Mouse (Mus musculus): Measurements from ENCODE around the gene Nsun5. TPM values are rescaled to one million over a fixed set of nuclear protein-coding genes. Genes with fewer than 3 reads are reported as not detected.
"Not testable (repeated sequence)": the region's sequence is repeated elsewhere in the genome, so short reads cannot be mapped to it uniquely, and the experiment has no call there.

Nsun5 gene
- polyA plus RNA-seq, 1 experiment from 2014 or later, result 30.7 TPM

GRCm38 (mm10) chr5:135363540-135363939 is 6.2 kb upstream of the Nsun5 start:
- H3K4me3 ChIP-seq (ENCODE audit: low read length), result no peak overlapping the region
- ATAC-seq, result no peak

GRCm38 (mm10) chr5:135367841-135368240 is 1.9 kb upstream of the Nsun5 start:
- no peak for ATAC-seq
- Histone ChIP-seq H3K4me1 (ENCODE audit: control insufficient read depth, insufficient read depth, low read depth, low read length) (peaks cover 13% of the 10 kb centered on the region), H3K9ac (ENCODE audit: low read depth, low read length) (no peak overlapping the region), H3K4me2 (ENCODE audit: low read length) (no peak overlapping the region), H3K27me3 (replicated peaks; ENCODE audit: control insufficient read depth, insufficient read depth, low read length) (no peaks in the 10 kb centered on the region), H3K9me3 (ENCODE audit: control insufficient read depth, low read length) (no peaks in the 10 kb centered on the region), H3K4me3 (ENCODE audit: low read length) (no peak overlapping the region), H3K36me3 (ENCODE audit: control insufficient read depth, insufficient read depth, low read length) (0 out of 2 replicates have a peak, but pooled peaks cover 8% of the 10 kb centered on the region), H3K27ac (ENCODE audit: low read depth, low read length) (no peak overlapping the region)
- WGBS, result 53% methylated on average over 6 of the region's 6 CpGs

More at GRCm38 (mm10) chr5:135363540-135363939, 6.2 kb upstream of the Nsun5 start:
- 33% methylated on average over 12 of the region's 12 CpGs for WGBS
- H3K27ac ChIP-seq (ENCODE audit: low read depth, low read length), result no peak overlapping the region
- H3K36me3 ChIP-seq (ENCODE audit: control insufficient read depth, insufficient read depth, low read length), result no peaks in the 10 kb centered on the region
- no peaks in the 10 kb centered on the region for H3K27me3 ChIP-seq (replicated peaks; ENCODE audit: control insufficient read depth, insufficient read depth, low read length)
- no peaks in the 10 kb centered on the region for H3K9me3 ChIP-seq (ENCODE audit: control insufficient read depth, low read length)
- H3K4me2 ChIP-seq (ENCODE audit: low read length), result no peak overlapping the region
- no peaks in the 10 kb centered on the region for H3K4me1 ChIP-seq (ENCODE audit: control insufficient read depth, insufficient read depth, low read depth, low read length)
- H3K9ac ChIP-seq (ENCODE audit: low read depth, low read length), result no peak overlapping the region

GRCm38 (mm10) chr5:135368312-135368711 is 1.4 kb upstream of the Nsun5 start:
- Histone ChIP-seq H3K4me1 (ENCODE audit: control insufficient read depth, insufficient read depth, low read depth, low read length) (peaks cover 13% of the 10 kb centered on the region), H3K36me3 (ENCODE audit: control insufficient read depth, insufficient read depth, low read length) (peaks cover 11% of the 10 kb centered on the region; the same call in 1 of the 2 replicates), H3K27ac (ENCODE audit: low read depth, low read length) (no peak overlapping the region), H3K9me3 (ENCODE audit: control insufficient read depth, low read length) (no peaks in the 10 kb centered on the region), H3K27me3 (replicated peaks; ENCODE audit: control insufficient read depth, insufficient read depth, low read length) (no peaks in the 10 kb centered on the region), H3K4me2 (ENCODE audit: low read length) (no peak overlapping the region), H3K4me3 (ENCODE audit: low read length) (no peak overlapping the region), H3K9ac (ENCODE audit: low read depth, low read length) (no peak overlapping the region)
- no peak for ATAC-seq
- 82% methylated on average over 6 of the region's 6 CpGs for WGBS

DNA sequence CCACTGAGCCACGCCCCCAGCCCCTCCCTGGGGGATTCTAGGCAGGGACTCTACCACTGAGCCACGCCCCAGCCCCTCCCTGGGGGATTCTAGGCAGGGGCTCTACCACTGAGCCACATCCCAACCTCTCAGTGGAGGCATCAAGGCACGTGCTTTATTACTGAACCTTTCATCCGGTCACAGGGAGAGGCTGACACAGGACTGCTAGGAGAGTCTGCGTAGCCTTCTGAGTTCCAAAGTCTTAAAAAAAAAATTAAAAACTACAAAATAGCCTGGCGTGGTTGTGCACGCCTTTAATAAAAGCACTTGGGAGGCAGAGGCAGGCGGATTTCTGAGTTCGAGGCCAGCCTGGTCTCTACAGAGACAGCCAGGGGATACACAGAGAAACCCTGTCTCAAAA is 557 bp upstream of the Nsun5 start:
- H3K4me3 ChIP-seq (ENCODE audit: low read length), result peak overlapping the region; percentile 80
- 60% methylated on average over 9 of the region's 9 CpGs for WGBS
- not testable (repeated sequence) for ATAC-seq; H3K27ac ChIP-seq (ENCODE audit: low read depth, low read length); H3K27me3 ChIP-seq (replicated peaks; ENCODE audit: control insufficient read depth, insufficient read depth, low read length); H3K9me3 ChIP-seq (ENCODE audit: control insufficient read depth, low read length)
- H3K9ac ChIP-seq (ENCODE audit: low read depth, low read length), result peak overlapping the region; percentile 86; the same call in 1 of the 2 replicates
- H3K4me1 ChIP-seq (ENCODE audit: control insufficient read depth, insufficient read depth, low read depth, low read length), result peaks cover 13% of the 10 kb centered on the region
- H3K4me2 ChIP-seq (ENCODE audit: low read length), result peak overlapping the region; percentile 80
- peaks cover 16% of the 10 kb centered on the region; the same call in 1 of the 2 replicates for H3K36me3 ChIP-seq (ENCODE audit: control insufficient read depth, insufficient read depth, low read length)

- 94% methylated on average over 13 of the region's 13 CpGs for WGBS
- Histone ChIP-seq H3K4me3 (ENCODE audit: low read length) (no peak overlapping the region), H3K27me3 (replicated peaks; ENCODE audit: control insufficient read depth, insufficient read depth, low read length) (no peaks in the 10 kb centered on the region), H3K4me2 (ENCODE audit: low read length) (no peak overlapping the region), H3K9me3 (ENCODE audit: control insufficient read depth, low read length) (no peaks in the 10 kb centered on the region), H3K36me3 (ENCODE audit: control insufficient read depth, insufficient read depth, low read length) (peaks cover 31% of the 10 kb centered on the region), H3K9ac (ENCODE audit: low read depth, low read length) (no peak overlapping the region), H3K4me1 (ENCODE audit: control insufficient read depth, insufficient read depth, low read depth, low read length) (peaks cover 13% of the 10 kb centered on the region), H3K27ac (ENCODE audit: low read depth, low read length) (no peak overlapping the region)
- ATAC-seq, result no peak
These were observed 1.4 kb downstream of the Nsun5 start for GRCm38 (mm10) chr5:135371195-135371594.

- Histone ChIP-seq H3K4me3 (ENCODE audit: low read length) (no peak overlapping the region), H3K36me3 (ENCODE audit: control insufficient read depth, insufficient read depth, low read length) (peaks cover 47% of the 10 kb centered on the region), H3K27ac (ENCODE audit: low read depth, low read length) (no peak overlapping the region), H3K4me2 (ENCODE audit: low read length) (no peak overlapping the region), H3K27me3 (replicated peaks; ENCODE audit: control insufficient read depth, insufficient read depth, low read length) (no peaks in the 10 kb centered on the region), H3K9ac (ENCODE audit: low read depth, low read length) (no peak overlapping the region), H3K9me3 (ENCODE audit: control insufficient read depth, low read length) (no peaks in the 10 kb centered on the region), H3K4me1 (ENCODE audit: control insufficient read depth, insufficient read depth, low read depth, low read length) (peaks cover 13% of the 10 kb centered on the region)
- WGBS, result 96% methylated on average over 5 of the region's 5 CpGs
- no peak for ATAC-seq
These were observed 3.8 kb downstream of the Nsun5 start for GRCm38 (mm10) chr5:135373601-135374000.

DNA sequence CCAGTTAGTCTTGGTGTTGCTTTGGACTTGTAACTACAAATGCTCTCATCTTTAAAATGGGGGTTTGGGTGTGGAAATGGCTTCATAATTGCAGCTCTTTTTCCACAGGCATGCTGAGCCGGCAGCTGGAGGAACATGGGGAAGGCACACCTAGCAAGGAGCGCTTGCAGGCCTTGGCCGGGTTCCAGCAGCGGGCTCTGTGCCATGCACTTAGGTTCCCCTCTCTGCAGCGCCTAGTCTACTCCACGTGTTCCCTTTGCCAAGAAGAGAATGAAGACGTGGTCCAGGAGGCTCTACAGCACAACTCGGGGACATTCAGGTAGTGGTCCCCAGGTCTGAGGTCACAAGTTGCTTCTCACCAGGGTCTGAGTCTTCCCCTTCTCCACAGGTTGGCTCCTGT is 5.4 kb downstream of the Nsun5 start:
- Histone ChIP-seq H3K4me1 (ENCODE audit: control insufficient read depth, insufficient read depth, low read depth, low read length) (peaks cover 7% of the 10 kb centered on the region), H3K4me2 (ENCODE audit: low read length) (no peak overlapping the region), H3K9me3 (ENCODE audit: control insufficient read depth, low read length) (no peaks in the 10 kb centered on the region), H3K9ac (ENCODE audit: low read depth, low read length) (no peak overlapping the region), H3K27me3 (replicated peaks; ENCODE audit: control insufficient read depth, insufficient read depth, low read length) (no peaks in the 10 kb centered on the region), H3K36me3 (ENCODE audit: control insufficient read depth, insufficient read depth, low read length) (peaks cover 58% of the 10 kb centered on the region), H3K27ac (ENCODE audit: low read depth, low read length) (0 out of 2 replicates have a peak overlapping the region, but pooled peaks have one; percentile 20), H3K4me3 (ENCODE audit: low read length) (no peak overlapping the region)
- WGBS, result 66% methylated on average over 8 of the region's 8 CpGs
- ATAC-seq, result no peak

- Histone ChIP-seq H3K27ac (ENCODE audit: low read depth, low read length) (no peak overlapping the region), H3K9me3 (ENCODE audit: control insufficient read depth, low read length) (no peaks in the 10 kb centered on the region), H3K4me2 (ENCODE audit: low read length) (no peak overlapping the region), H3K36me3 (ENCODE audit: control insufficient read depth, insufficient read depth, low read length) (peaks cover 70% of the 10 kb centered on the region), H3K27me3 (replicated peaks; ENCODE audit: control insufficient read depth, insufficient read depth, low read length) (no peaks in the 10 kb centered on the region), H3K4me3 (ENCODE audit: low read length) (no peak overlapping the region), H3K4me1 (ENCODE audit: control insufficient read depth, insufficient read depth, low read depth, low read length) (no peaks in the 10 kb centered on the region), H3K9ac (ENCODE audit: low read depth, low read length) (no peak overlapping the region)
- no peak for ATAC-seq
- WGBS, result 74% methylated on average over 2 of the region's 2 CpGs
These were observed 6.6 kb downstream of the Nsun5 start for GRCm38 (mm10) chr5:135376341-135376740.

DNA sequence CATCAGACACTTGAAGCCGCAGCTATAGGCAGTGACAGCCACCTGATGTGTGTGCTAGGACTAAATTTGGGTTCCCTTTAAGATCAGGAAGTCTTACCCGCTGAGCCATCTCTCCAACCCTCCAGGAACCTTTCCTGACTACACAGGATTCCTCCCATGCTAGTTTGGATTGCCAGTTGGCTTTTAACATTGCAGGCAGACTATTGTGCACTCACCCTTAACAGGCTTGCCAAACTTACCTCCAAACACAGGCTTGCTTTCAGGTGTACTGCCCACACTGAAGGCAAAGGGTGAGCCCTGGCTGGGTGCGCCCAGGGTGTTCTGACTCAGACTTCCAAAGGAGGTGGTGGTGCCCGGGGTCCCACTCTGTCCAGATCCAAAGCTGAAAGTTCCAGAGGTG is 10.9 kb downstream of the Nsun5 start:
- Histone ChIP-seq H3K36me3 (ENCODE audit: control insufficient read depth, insufficient read depth, low read length) (peaks cover 80% of the 10 kb centered on the region), H3K27ac (ENCODE audit: low read depth, low read length) (no peak overlapping the region), H3K9ac (ENCODE audit: low read depth, low read length) (no peak overlapping the region), H3K4me2 (ENCODE audit: low read length) (no peak overlapping the region), H3K27me3 (replicated peaks; ENCODE audit: control insufficient read depth, insufficient read depth, low read length) (no peaks in the 10 kb centered on the region), H3K4me1 (ENCODE audit: control insufficient read depth, insufficient read depth, low read depth, low read length) (no peaks in the 10 kb centered on the region), H3K9me3 (ENCODE audit: control insufficient read depth, low read length) (no peaks in the 10 kb centered on the region), H3K4me3 (ENCODE audit: low read length) (no peak overlapping the region)
- WGBS, result 93% methylated on average over 4 of the region's 4 CpGs
- ATAC-seq, result no peak
